Mouse (Mus musculus) heart, postnatal 0 days (tissue): Measurements from ENCODE around the gene Rap2b.

Experiments
- CTCF ChIP-seq: IDR thresholded peaks from 2 replicates; pipeline ENCODE4 v1.5.1; 2016; ENCODE audit warnings: antibody characterized with exemption, control low read depth, low read depth
- EP300 ChIP-seq: IDR thresholded peaks from 2 replicates; pipeline ENCODE4 v1.6.1; 2016; ENCODE audit warnings: antibody characterized with exemption, low read depth

DNA sequence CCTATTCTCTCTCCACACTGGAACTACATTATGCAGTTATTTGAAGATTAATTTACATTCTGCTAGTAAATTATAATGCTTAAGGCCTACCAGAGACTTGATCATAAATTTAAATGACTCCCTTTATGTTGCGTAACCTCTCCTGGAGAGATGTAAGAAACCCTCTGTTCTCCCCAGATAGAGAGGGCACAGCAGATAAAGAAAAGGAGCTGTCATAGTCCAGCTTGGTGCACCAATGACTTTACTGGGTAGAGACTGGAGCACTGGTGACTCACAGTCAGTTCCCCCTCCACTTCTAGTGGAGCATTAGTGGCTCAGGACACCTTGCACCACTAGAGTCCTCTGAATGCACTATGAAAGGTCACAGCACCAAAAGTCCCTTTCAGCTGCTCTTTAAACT lies 31.4 kb downstream of the Rap2b start:
- TF ChIP-seq EP300, result no peak
- TF ChIP-seq CTCF, result no peak
